Mouse (Mus musculus): ENCODE data around the gene Rpl23.

The Rpl23 gene

GRCm38 (mm10) chr11:97781832-97782563 lies at the start of gene Rpl23:
Gene Rpl23 (minus strand): TSS chr11:97782437.
- peak; percentile 99 for DNase-seq

DNA sequence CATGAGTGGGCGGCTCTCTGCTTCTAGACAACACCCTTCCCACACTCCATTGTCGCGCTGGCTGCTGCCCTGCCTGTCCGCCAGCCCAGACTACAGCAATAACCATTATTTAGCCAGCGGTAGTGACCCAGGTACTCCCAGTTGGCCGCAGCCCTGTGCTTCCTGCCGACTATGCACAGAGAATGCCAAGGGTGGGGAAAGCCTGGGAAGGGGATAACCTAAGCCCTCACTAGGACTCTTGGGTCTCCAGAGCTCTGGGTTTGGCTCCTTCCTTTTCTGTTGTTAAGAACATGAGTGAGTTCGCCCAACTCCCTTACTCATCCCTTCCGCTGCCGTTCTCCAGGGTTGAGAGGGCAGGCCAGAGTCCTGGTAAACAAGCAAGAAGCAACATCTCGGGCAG lies 49.8 kb upstream of the Rpl23 start:
- DNase-seq: no peak

DNA sequence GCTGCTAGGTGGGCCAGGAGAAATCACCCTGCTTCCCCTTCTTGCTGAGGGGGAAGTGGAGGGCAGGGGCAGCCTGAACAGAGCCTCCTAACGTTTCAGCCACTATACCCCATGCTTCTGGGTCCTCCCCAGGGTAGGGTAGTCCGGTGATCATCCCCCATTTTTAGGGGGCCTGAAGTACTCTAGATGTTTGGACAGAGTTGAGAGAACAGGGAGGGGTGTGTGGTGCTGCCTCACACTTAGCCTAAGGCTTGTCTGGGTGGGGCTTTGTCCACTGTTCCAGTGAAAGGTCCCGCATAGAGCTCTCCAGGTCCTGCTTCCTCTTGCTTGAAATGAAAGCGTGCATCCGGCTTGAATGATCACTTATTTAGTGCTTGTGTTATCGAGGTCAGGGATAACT lies 48.3 kb upstream of the Rpl23 start:
- no peak for DNase-seq

DNA sequence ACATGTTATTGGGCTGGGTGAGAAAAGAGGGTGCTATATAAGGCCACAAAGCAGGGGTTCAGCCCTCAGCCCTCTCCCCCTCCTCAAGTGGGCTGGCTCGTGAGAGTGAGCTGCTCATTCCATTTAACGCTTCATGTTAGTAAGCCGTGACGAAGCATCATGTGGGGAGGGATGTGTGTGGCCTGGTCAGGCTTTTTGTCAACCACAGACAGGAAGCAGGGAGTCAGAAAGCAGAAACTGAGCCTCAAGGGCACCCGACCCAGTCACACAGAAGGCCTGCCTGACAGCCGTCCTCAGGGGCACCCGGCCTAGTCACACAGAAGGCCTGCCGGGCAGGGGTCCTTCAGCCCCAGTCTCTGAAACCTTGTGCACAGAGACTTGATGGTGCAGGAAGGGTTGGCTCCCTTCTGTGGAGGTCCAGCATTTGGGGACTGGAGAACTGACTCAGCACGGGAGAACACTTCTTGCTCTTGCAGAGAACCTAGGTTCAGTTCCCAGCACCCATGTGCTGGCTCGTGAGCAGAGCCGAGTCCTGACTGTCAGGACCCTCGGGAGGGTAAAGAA lies 47.8 kb upstream of the Rpl23 start:
- DNase-seq: no peak

GRCm38 (mm10) chr11:97829365-97829764 lies 47.1 kb upstream of the Rpl23 start:
- no peak for DNase-seq

GRCm38 (mm10) chr11:97827654-97828053 lies 45.4 kb upstream of the Rpl23 start:
- no peak for DNase-seq

- no peak for DNase-seq
Observed at GRCm38 (mm10) chr11:97826414-97826813, 44.2 kb upstream of the Rpl23 start.

DNA sequence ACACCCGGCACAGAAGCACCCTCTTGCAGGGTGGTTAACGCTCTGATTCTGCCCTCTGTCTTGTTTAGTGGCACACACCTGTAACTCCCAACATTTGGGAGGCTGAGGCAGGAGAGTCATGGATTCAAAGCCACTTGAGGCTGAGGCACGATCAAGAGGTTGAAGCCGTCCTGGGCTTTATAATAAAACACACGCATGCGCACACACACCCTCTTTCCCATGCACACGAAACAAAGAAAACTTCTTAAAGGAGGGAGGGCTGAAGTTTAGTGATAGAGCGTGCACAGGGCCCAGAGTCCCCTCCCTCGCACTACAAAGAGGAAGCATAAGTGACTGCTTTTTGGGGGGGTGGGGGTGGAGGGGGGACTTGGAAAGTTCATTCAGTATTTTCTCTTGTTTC lies 43.7 kb upstream of the Rpl23 start:
- DNase-seq: no peak

DNA sequence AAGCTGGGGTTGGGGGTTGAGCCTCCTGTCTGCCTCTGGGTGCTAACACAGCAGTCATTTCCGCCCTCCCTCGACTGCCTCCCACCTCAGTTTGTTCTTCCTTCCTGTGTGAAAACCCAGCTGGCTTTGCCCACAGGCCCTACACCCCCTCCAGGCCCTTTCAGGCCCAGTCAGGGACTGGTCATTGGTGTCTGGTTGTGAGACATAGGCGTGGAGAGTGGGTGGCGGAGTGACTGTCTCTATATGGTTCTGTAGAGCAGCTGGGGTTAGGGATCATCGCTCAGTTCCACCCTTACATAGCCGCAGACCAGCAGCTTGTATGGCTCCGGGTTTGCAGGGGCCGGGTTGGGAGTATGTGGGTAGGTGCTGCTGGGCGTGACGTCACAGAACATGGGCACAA lies 43.1 kb upstream of the Rpl23 start:
- DNase-seq: no peak

DNA sequence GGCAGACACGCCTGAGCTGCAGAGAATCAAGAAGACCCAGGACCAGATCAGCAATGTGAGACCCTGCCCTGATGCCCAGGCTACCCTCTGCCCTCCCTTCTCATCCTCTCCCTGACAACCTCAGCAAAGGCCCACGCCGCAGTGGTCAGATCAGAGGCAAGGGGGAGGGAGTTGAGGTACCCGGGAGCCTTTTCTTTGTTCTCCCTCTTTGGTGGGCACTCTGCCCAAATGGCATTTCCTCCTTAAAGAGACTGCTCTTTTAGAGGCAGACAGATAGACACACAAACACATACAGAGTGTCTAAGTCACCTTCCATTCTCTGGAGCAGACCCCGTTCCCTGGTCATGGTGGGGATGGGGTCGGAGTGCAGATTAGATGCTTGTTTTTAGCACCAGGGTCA lies 42.7 kb upstream of the Rpl23 start:
- no peak for DNase-seq

- DNase-seq: no peak
Observed at GRCm38 (mm10) chr11:97824168-97824567, 41.9 kb upstream of the Rpl23 start.

GRCm38 (mm10) chr11:97822840-97823603 lies 40.8 kb upstream of the Rpl23 start:
- no peak for DNase-seq

- DNase-seq: no peak
Observed at GRCm38 (mm10) chr11:97821401-97822064, 39.3 kb upstream of the Rpl23 start.

GRCm38 (mm10) chr11:97820840-97821239 lies 38.6 kb upstream of the Rpl23 start:
- no peak for DNase-seq

DNA sequence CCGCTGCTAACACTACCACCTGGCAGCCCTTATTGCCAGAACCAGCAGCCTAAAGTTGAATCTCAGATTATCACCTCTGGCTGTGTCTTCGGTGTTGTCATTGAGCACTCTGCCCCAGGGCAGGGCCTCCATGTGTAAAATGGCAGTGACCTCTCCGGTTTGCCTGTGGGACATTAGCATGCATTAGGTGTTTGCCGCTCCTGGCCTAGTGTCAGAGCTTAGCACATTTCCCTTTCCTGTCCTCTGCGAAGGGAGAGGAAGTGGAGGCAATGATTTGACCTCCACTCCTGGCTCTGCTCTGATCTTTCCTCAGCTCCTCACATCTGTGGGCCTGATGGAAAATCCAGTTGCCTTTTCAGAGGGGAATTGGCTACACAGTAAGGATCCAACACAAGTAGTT lies 37.7 kb upstream of the Rpl23 start:
- DNase-seq: no peak

DNA sequence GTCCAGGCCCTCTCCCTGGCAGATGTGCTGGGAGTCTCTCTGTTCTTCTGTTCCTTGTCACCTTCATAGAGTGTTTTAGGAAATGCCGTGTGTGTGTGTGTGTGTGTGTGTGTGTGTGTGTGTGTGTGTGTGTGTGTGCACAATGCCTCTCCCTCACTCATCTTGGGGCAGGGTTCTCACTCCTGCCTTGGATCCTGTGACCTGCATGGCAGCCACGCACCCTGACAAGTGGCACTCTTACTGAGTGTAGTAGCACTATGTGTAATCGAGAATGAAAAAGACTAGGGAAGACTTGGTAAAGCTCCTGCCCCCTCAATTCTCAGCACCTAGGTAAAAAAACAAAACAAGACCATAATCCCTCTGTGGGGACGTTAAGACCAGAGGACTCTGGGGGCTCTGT lies 36.9 kb upstream of the Rpl23 start:
- DNase-seq: no peak

DNA sequence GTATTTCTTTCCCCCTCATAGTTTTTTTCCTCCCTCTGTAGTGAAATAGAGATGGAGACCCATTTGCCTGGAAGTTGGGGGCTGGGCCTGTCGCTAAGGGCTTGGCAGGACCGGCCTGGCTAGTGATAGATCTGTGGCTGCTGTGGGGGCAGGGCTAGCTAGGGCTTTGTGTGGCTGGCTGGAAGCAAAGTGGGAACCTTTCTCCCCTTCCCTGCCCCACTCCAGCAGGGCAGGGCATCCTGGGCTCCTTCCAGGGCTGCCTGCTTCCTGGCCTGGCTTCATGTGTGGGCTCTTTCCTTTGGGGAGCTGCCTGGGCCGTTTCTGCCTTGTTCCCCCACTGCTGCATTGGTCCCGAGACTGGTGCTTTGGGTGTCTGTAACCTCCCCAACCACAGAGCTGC lies 36.3 kb upstream of the Rpl23 start:
- DNase-seq: peak; percentile 85

- DNase-seq: no peak
Observed at GRCm38 (mm10) chr11:97818003-97818402, 35.8 kb upstream of the Rpl23 start.

DNA sequence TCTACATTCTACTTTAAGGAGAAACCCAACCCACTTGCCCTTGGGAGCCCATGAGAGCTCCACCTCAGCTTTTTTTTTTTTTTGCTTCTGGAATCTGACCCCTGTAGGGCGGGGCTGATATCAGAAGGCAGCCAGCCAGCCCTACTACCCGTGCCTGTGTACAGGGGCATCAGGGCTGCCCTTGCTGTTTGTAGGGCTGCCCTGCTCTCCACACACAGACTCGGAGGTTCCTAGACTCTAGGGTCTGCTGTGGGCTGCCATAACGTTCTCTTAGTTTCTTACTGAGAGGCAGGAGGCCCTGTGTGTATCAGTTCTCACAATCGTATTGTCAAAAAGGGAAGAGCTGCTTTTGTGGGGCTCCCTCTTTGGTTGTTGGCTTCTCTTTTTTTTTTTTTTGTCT lies 35.1 kb upstream of the Rpl23 start:
- DNase-seq: peak; percentile 62

DNA sequence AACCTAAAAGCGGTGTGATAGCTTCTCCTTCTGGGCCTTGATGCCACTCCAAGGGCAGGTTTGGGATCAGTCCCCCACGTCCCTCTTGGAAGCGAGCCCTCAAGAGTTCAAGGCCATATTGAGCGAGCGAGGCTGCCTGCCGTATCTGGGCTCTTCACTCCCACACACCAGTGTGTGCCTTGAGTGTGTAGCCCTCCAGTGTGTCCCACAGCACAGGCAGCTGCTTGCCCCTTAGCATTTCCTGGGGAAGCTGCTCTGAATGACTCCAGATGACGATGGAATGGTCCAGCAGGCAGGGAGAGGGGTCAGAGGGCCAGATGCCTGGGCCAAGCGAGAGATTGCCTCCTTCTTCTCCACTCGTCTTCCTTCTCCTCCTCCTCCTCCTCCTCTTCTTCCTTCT lies 34.7 kb upstream of the Rpl23 start:
- peak; percentile 39 for DNase-seq

GRCm38 (mm10) chr11:97816176-97816575 lies 33.9 kb upstream of the Rpl23 start:
- DNase-seq: no peak

DNA sequence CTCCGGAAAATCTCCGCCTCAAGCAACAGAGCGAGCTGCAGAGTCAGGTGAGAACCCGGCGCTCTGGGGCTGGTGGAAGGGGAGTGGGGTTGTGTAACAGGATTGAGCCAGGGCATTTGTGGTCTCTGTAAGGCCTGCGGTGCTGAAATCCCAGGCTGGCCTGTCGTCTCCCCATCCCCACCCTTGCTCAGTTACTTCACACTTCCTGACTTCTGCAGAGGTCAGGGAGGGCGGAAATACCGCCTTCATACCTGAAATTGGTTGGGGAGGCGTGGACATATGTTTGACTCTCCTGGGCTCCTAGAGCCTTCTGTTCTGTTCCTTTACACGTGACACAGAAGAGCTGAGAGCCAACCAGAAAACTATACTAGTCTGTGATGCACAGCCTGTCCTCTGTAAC lies 33.5 kb upstream of the Rpl23 start:
- no peak for DNase-seq

GRCm38 (mm10) chr11:97813746-97814515 lies 31.7 kb upstream of the Rpl23 start:
- no peak for DNase-seq
